Mouse (Mus musculus) kidney, embryonic 15.5 days (tissue): ENCODE data around the gene Adcy9. TPM values are rescaled to one million over a fixed set of nuclear protein-coding genes. Genes with fewer than 3 reads are reported as not detected.
"Not testable (repeated sequence)": the region's sequence is repeated elsewhere in the genome, so short reads cannot be mapped to it uniquely, and the experiment has no call there.

Source experiments
- ATAC-seq: fragments of 200-750 bp; cut with Nextera tagmentation; replicated peaks from 2 replicates; pipeline ENCODE4 v1.8.0; 2017; ENCODE audit warnings: moderate TSS enrichment; ENCODE audit not compliant: low FRiP score
- H3K27ac ChIP-seq: fragments of 300-500 bp; sonication (generic); 2 replicates; pipeline ENCODE4 v1.5.1; 2015; ENCODE audit warnings: mild to moderate bottlenecking, inconsistent platforms
- H3K27me3 ChIP-seq: fragments of 300-500 bp; sonication (generic); 2 replicates; pipeline ENCODE4 v1.6.1; 2015; ENCODE audit warnings: inconsistent platforms
- H3K36me3 ChIP-seq: fragments of 300-500 bp; sonication (generic); 2 replicates; pipeline ENCODE4 v1.6.1; 2015; ENCODE audit warnings: inconsistent platforms
- H3K4me1 ChIP-seq: fragments of 300-500 bp; sonication (generic); 2 replicates; pipeline ENCODE4 v1.6.1; 2015; ENCODE audit warnings: inconsistent platforms
- H3K4me2 ChIP-seq: fragments of 300-500 bp; sonication (generic); 2 replicates; pipeline ENCODE4 v1.6.1; 2015; ENCODE audit warnings: moderate library complexity, mild to moderate bottlenecking, inconsistent platforms
- H3K4me3 ChIP-seq: fragments of 300-500 bp; sonication (generic); replicated peaks from 2 replicates; pipeline ENCODE4 v1.5.1; 2015; ENCODE audit warnings: mild to moderate bottlenecking, inconsistent platforms
- H3K9ac ChIP-seq: fragments of 300-500 bp; sonication (generic); 2 replicates; pipeline ENCODE4 v1.6.1; 2015; ENCODE audit warnings: mild to moderate bottlenecking, inconsistent platforms
- H3K9me3 ChIP-seq: fragments of 300-500 bp; sonication (generic); replicated peaks from 2 replicates; pipeline ENCODE4 v1.6.1; 2016; ENCODE audit warnings: inconsistent platforms
- WGBS: fragments of 180-500 bp; shearing (Covaris S2); methylation state at CpG from one replicate; pipeline ENCODE4 v1.1.7; 2015; ENCODE audit warnings: mixed read lengths; 5-methylcytosine and 5-hydroxymethylcytosine counted together
- polyA plus RNA-seq: library from polyadenylated mRNA; unstranded; fragments of >200 nt; fragmentation: Nextera tagmentation; extraction: Ambion mirVana; gene quantifications from 2 replicates; pipeline ENCODE4 v1.2.1, GENCODE M21; 2015

The Adcy9 gene
- polyA plus RNA-seq, 1 experiment from 2014 or later = 1.2 TPM

DNA sequence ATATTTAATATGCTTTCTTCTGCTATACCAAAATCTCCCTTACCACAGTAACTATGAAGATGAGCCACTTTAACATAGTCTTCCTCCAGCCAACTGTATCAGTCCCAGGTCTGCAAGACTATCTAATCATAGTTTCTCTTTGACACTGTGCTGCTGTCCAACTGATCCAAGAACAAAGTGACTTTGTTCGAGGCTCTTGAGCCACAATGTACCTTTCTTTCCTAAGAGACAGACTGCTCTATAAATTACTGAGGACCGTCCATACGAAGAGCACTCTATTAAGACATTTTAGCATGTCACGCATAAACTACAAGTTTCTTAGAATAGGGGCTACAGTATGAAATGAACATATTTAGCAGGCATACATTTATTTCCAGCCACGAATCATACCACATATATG lies 46.0 kb downstream of the Adcy9 start:
- Histone ChIP-seq H3K4me2 (no peak overlapping the region), H3K36me3 (no peaks in the 10 kb centered on the region), H3K9ac (no peak overlapping the region), H3K27ac (no peak overlapping the region), H3K4me1 (no peaks in the 10 kb centered on the region), H3K9me3 (no peaks in the 10 kb centered on the region), H3K4me3 (no peak overlapping the region), H3K27me3 (no peaks in the 10 kb centered on the region)
- WGBS = 85% methylated on average over 5 of the region's 5 CpGs
- ATAC-seq = no peak

GRCm38 (mm10) chr16:4371039-4371438 lies 49.3 kb downstream of the Adcy9 start:
- Histone ChIP-seq H3K9ac (no peak overlapping the region), H3K4me2 (no peak overlapping the region), H3K27me3 (no peaks in the 10 kb centered on the region), H3K9me3 (no peaks in the 10 kb centered on the region), H3K4me3 (no peak overlapping the region), H3K27ac (no peak overlapping the region), H3K36me3 (no peaks in the 10 kb centered on the region), H3K4me1 (peaks cover 16% of the 10 kb centered on the region)
- no peak for ATAC-seq
- 79% methylated on average over 2 of the region's 2 CpGs for WGBS

- Histone ChIP-seq H3K27me3 (no peaks in the 10 kb centered on the region), H3K9ac (no peak overlapping the region), H3K9me3 (no peaks in the 10 kb centered on the region), H3K4me1 (peaks cover 16% of the 10 kb centered on the region), H3K36me3 (no peaks in the 10 kb centered on the region), H3K4me2 (no peak overlapping the region), H3K4me3 (no peak overlapping the region), H3K27ac (no peak overlapping the region)
- 81% methylated on average over 10 of the region's 10 CpGs for WGBS
- ATAC-seq = no peak
These were observed 50.2 kb downstream of the Adcy9 start for GRCm38 (mm10) chr16:4370141-4370541.

DNA sequence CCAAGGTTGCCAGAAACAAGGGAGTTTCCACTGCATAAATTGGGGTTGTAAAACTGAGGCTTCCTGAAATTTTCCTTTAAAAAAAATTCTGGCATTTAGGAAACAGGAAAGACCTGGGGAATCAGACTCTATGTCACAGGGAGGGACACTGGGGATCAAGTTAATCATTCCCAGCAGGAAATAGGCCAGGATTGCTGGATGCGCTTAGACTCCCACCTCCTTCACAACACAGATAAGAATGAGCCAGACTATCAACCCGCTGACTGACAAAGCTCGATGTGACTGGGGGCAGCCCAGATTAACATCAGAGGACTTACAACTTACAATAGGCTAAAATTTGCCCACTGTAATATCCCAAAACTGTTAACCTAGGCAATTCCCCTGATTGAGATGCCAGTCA lies 52.4 kb downstream of the Adcy9 start:
- peaks cover 21% of the 10 kb centered on the region for H3K4me1 ChIP-seq
- ATAC-seq = no peak
- no peaks in the 10 kb centered on the region for H3K9me3 ChIP-seq
- H3K4me3 ChIP-seq = no peak overlapping the region
- H3K9ac ChIP-seq = no peak overlapping the region
- 37% methylated on average over 3 of the region's 3 CpGs for WGBS
- H3K4me2 ChIP-seq = no peak overlapping the region
- H3K36me3 ChIP-seq = no peaks in the 10 kb centered on the region
- 0 out of 2 replicates have a peak overlapping the region, but pooled peaks have one; percentile 13 for H3K27ac ChIP-seq
- no peaks in the 10 kb centered on the region for H3K27me3 ChIP-seq

GRCm38 (mm10) chr16:4367291-4367690 lies 53.0 kb downstream of the Adcy9 start:
- Histone ChIP-seq H3K27me3 (no peaks in the 10 kb centered on the region), H3K27ac (0 out of 2 replicates have a peak overlapping the region, but pooled peaks have one; percentile 13), H3K9me3 (no peaks in the 10 kb centered on the region), H3K4me2 (no peak overlapping the region), H3K9ac (no peak overlapping the region), H3K4me3 (no peak overlapping the region), H3K4me1 (peaks cover 21% of the 10 kb centered on the region), H3K36me3 (no peaks in the 10 kb centered on the region)
- no peak for ATAC-seq
- WGBS = 66% methylated on average over 1 of the region's 1 CpGs

DNA sequence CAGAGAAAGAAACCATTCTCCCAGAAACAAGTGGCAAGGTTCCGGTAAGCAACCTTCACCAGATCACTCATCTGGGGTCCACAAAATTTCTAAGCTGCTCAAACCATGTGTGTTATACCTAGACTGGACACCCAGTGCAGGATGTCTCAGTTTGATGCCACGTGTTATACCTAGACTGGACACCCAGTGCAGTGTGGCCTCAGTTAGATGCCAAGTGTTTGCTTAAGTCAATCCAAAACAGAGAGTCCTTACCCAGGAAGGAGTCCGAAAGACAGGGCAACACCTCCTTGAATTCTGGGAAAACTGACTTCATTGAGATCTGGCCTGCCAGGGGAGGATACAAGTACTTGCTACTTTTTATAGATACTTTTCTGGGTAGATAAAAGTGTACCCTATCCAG lies 53.6 kb downstream of the Adcy9 start:
- H3K27me3 ChIP-seq = no peaks in the 10 kb centered on the region
- ATAC-seq = no peak
- H3K9ac ChIP-seq = no peak overlapping the region
- WGBS = 92% methylated on average over 3 of the region's 3 CpGs
- H3K9me3 ChIP-seq = no peaks in the 10 kb centered on the region
- H3K36me3 ChIP-seq = no peaks in the 10 kb centered on the region
- no peak overlapping the region for H3K27ac ChIP-seq
- H3K4me3 ChIP-seq = no peak overlapping the region
- H3K4me2 ChIP-seq = no peak overlapping the region
- peaks cover 21% of the 10 kb centered on the region for H3K4me1 ChIP-seq

- no peak for ATAC-seq
- Histone ChIP-seq H3K9ac (no peak overlapping the region), H3K36me3 (no peaks in the 10 kb centered on the region), H3K4me1 (peaks cover 17% of the 10 kb centered on the region), H3K27me3 (no peaks in the 10 kb centered on the region), H3K27ac (0 out of 2 replicates have a peak overlapping the region, but pooled peaks have one; percentile 9), H3K4me2 (no peak overlapping the region), H3K4me3 (no peak overlapping the region), H3K9me3 (no peaks in the 10 kb centered on the region)
- 87% methylated on average over 4 of the region's 4 CpGs for WGBS
These were observed 56.8 kb downstream of the Adcy9 start for GRCm38 (mm10) chr16:4363341-4364116.

DNA sequence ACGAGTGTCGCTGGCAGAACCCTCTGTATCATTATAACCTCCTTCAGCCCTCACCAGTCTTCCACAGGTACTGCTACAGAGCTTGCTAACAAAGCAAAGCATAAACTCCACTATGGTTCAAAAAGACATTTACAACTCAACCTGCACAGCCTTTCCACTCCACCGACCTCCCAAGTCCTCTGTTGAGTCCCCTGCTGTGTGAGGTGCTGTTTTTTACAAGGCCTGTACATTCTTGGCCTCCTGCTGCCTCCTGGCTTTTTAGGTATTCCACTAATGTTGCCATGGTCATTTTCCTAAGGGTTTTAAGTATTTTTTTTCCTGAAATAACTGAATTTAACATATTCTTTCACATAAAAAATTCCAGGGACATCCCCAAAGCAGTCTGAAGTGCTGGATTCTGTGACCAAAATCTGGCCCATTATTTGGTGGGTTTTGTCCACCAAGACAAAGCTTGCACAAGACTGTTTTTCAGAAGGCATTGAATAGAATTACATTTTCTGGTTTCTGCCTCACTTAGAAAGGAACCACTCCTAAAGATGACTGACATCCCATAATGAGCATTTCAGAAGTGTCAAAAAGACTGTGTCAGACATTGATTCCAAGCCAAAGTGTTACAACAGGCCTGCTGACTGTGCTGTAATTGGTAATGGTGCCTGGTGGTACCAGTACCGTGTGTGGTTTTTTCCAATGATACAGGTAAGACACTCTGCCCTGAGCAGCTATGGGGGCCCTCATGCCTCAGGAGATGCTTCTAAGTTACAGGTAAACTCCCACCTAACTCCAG lies 64.8 kb downstream of the Adcy9 start:
- Histone ChIP-seq H3K27me3 (no peaks in the 10 kb centered on the region), H3K36me3 (no peaks in the 10 kb centered on the region), H3K4me3 (no peak overlapping the region), H3K9ac (no peak overlapping the region), H3K4me1 (no peaks in the 10 kb centered on the region), H3K9me3 (no peaks in the 10 kb centered on the region), H3K4me2 (no peak overlapping the region), H3K27ac (no peak overlapping the region)
- ATAC-seq = no peak
- 70% methylated on average over 4 of the region's 4 CpGs for WGBS

GRCm38 (mm10) chr16:4342579-4342978 lies 77.7 kb downstream of the Adcy9 start:
- Histone ChIP-seq H3K4me2 (no peak overlapping the region), H3K9ac (no peak overlapping the region), H3K27me3 (no peaks in the 10 kb centered on the region), H3K9me3 (no peaks in the 10 kb centered on the region), H3K36me3 (no peaks in the 10 kb centered on the region), H3K27ac (no peak overlapping the region), H3K4me3 (no peak overlapping the region), H3K4me1 (no peaks in the 10 kb centered on the region)
- ATAC-seq = no peak
- 92% methylated on average over 7 of the region's 7 CpGs for WGBS

DNA sequence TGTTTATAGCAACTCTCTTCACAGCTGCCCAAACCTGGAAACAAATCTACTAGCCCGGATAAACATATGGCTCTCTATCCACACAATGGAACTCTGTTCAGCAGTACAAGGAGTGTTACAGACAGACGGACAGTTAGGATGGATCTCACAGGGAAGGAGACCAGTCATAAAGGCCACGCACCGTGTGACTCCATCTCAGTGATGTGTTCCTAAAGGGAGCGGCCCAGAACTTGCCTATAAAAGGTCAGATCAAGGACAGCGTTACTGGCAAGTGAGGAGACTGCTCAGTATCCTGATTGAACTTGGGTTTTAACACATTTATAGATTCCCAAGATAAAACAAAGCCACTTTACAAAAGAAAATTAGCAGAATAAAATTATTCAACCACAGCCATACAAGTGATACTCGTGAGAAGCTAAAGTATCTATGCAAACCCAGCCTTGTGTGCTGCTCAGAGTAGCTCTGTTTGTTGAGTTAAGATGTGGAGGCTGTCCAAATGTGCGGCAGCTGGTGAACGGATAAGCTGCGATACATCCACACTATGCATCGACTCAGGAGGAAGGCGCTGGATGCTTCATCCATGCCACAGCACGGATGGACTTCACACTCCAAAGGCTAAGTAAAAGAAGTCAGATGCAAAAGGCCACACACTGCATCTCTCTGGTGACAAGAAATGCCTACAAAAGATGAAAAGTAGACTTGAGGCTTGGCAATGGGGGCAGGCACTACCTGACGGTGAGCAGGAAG lies 78.8 kb downstream of the Adcy9 start:
- Histone ChIP-seq H3K4me1 (no peaks in the 10 kb centered on the region), H3K9ac (no peak overlapping the region), H3K4me2 (no peak overlapping the region), H3K27me3 (no peaks in the 10 kb centered on the region), H3K9me3 (no peaks in the 10 kb centered on the region), H3K4me3 (no peak overlapping the region), H3K36me3 (no peaks in the 10 kb centered on the region), H3K27ac (no peak overlapping the region)
- ATAC-seq = no peak
- WGBS = 84% methylated on average over 14 of the region's 14 CpGs

- not testable (repeated sequence) for H3K9me3 ChIP-seq, H3K9ac ChIP-seq, ATAC-seq, H3K27ac ChIP-seq, H3K4me1 ChIP-seq, H3K27me3 ChIP-seq, H3K4me2 ChIP-seq, H3K4me3 ChIP-seq, H3K36me3 ChIP-seq
- WGBS = 79% methylated on average over 7 of the region's 7 CpGs
These were observed 81.1 kb downstream of the Adcy9 start for GRCm38 (mm10) chr16:4339216-4339615.

- no peak for ATAC-seq
- WGBS = 46% methylated on average over 4 of the region's 4 CpGs
These were observed 83.0 kb downstream of the Adcy9 start for GRCm38 (mm10) chr16:4337269-4337668.

More at GRCm38 (mm10) chr16:4337269-4337668, 83.0 kb downstream of the Adcy9 start:
- Histone ChIP-seq H3K27me3 (no peaks in the 10 kb centered on the region), H3K9ac (no peak overlapping the region), H3K4me1 (no peaks in the 10 kb centered on the region), H3K4me2 (no peak overlapping the region), H3K27ac (no peak overlapping the region), H3K4me3 (no peak overlapping the region), H3K9me3 (no peaks in the 10 kb centered on the region), H3K36me3 (no peaks in the 10 kb centered on the region)
